In genomic region chr14:11699654-11700053, GRCm38 (mm10) we compare ENCODE assay signal across 15 mouse cellular contexts.
"Had no signal": no experiment of that assay in that cellular context is flagged by ENCODE, and none has a peak within 500 bp of the region (broad histone marks: within the 10 kb centered on the region; RNA-seq: fewer than 3 reads in every experiment).

No protein-coding gene starts in this region.

- H3K9me3 ChIP-seq: neural tube, embryonic 13.5 days; neural tube, embryonic 15.5 days; stomach, embryonic 15.5 days had no signal

- H3K4me3 ChIP-seq: neural tube, embryonic 13.5 days; neural tube, embryonic 15.5 days; stomach, embryonic 15.5 days had no signal

- H3K36me3 ChIP-seq: neural tube, embryonic 13.5 days; neural tube, embryonic 15.5 days; stomach, embryonic 15.5 days had no signal

- H3K4me2 ChIP-seq: neural tube, embryonic 13.5 days; neural tube, embryonic 15.5 days; stomach, embryonic 15.5 days had no signal

- H3K4me1 ChIP-seq: stomach, embryonic 15.5 days had no signal

- DNase-seq: retina, postnatal 1 day; right cerebral cortex, postnatal 14 days; right cerebral cortex, postnatal 25 days; right cerebral cortex, postnatal 4 days; spleen, adult 18-20 months; thymus, adult 18-20 months; thymus, adult 2 months; thymus, postnatal 14 days; thymus, postnatal 25 days; thymus, postnatal 36 days; thymus, postnatal 4 days had no signal

- H3K9ac ChIP-seq: neural tube, embryonic 13.5 days; neural tube, embryonic 15.5 days; stomach, embryonic 15.5 days had no signal

- H3K27ac ChIP-seq: neural tube, embryonic 13.5 days; neural tube, embryonic 15.5 days; stomach, embryonic 15.5 days; stomach, postnatal 0 days had no signal

- H3K27me3 ChIP-seq: neural tube, embryonic 13.5 days; neural tube, embryonic 15.5 days; stomach, embryonic 15.5 days had no signal
